10 mouse cellular contexts compared by ENCODE assay signal in the genomic region with DNA sequence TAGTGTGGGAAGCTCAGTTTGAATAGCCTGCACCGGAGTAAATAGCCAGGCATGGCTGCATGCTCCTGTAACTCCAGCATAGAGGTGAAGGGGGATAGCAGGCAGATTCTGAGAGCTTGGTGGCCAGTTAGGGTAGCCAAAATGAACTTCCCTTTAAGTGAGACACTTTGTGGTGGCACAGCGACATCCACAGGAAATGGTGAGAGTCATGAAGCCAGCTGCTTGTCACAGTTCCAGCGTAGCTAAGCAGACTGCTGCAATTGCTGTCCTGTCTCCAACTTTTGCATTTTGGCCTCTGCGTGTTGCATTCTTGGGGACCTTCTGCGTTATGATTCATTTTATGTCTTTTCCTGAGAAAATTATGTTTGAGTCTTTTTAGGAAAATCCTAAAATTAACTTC. TPM values are rescaled to one million over a fixed set of nuclear protein-coding genes. Genes with fewer than 3 reads are reported as not detected.
DNase-seq lines count a peak whose midpoint lies in the region; ATAC-seq lines count a peak whose summit lies in the region.
"Had no signal": no experiment of that assay in that cellular context is flagged by ENCODE, and none has a peak within 500 bp of the region (broad histone marks: within the 10 kb centered on the region; RNA-seq: fewer than 3 reads in every experiment).

No protein-coding gene starts in this region.

- no peak overlapping the region for H3K4me2 ChIP-seq in hindbrain, embryonic 13.5 days
- H3K4me2 ChIP-seq in hindbrain, embryonic 16.5 days (ENCODE audit: low read length), result no peak overlapping the region
- H3K4me2 ChIP-seq: heart, embryonic 15.5 days; stomach, embryonic 15.5 days had no signal

- no peaks in the 10 kb centered on the region for H3K36me3 ChIP-seq in hindbrain, embryonic 13.5 days
- no peaks in the 10 kb centered on the region for H3K36me3 ChIP-seq in hindbrain, embryonic 16.5 days (ENCODE audit: control insufficient read depth, insufficient read depth, low read length)
- H3K36me3 ChIP-seq: heart, embryonic 15.5 days; stomach, embryonic 15.5 days had no signal

- no peaks in the 10 kb centered on the region for H3K9me3 ChIP-seq in hindbrain, embryonic 13.5 days
- H3K9me3 ChIP-seq in hindbrain, embryonic 16.5 days (ENCODE audit: control insufficient read depth, low read length), result no peaks in the 10 kb centered on the region
- H3K9me3 ChIP-seq: heart, embryonic 15.5 days; stomach, embryonic 15.5 days had no signal

- intact Hi-C loops in left cerebral cortex, postnatal 10 days (cut with DNase I), result no loop called here

- DNase-seq in left cerebral cortex, postnatal 10 days (ENCODE audit: extremely low spot score in 1 of 2, low spot score in 2 of 2), result peak; percentile 28 to 67
- DNase-seq in left cerebral cortex, adult 8-10 months (ENCODE audit: low spot score in 2 of 2), result no peak
- peak; percentile 65 for DNase-seq in adrenal gland, adult 2 months
- DNase-seq in fibroblast of lung, adult 2 months (ENCODE audit: low read depth), result peak; percentile 7
- DNase-seq in kidney, postnatal 14 days, result peak; percentile 77
- peak; percentile 47 for DNase-seq in ovary, postnatal 36 days (ENCODE audit: low spot score)

- no peak overlapping the region for H3K27ac ChIP-seq in hindbrain, embryonic 13.5 days
- no peak overlapping the region for H3K27ac ChIP-seq in hindbrain, embryonic 16.5 days (ENCODE audit: low read depth, low read length)
- H3K27ac ChIP-seq: heart, embryonic 15.5 days; stomach, embryonic 15.5 days had no signal

- H3K4me3 ChIP-seq in hindbrain, embryonic 13.5 days, result no peak overlapping the region
- H3K4me3 ChIP-seq in hindbrain, embryonic 16.5 days (ENCODE audit: low read length), result no peak overlapping the region
- H3K4me3 ChIP-seq: heart, embryonic 15.5 days; stomach, embryonic 15.5 days had no signal

- ATAC-seq in hindbrain, embryonic 13.5 days (ENCODE audit: low FRiP score), result no peak
- no peak for ATAC-seq in hindbrain, embryonic 16.5 days

- 82% methylated on average over 5 of the region's 5 CpGs for WGBS in hindbrain, embryonic 13.5 days
- 82% methylated on average over 5 of the region's 5 CpGs for WGBS in hindbrain, embryonic 16.5 days

- H3K27me3 ChIP-seq in hindbrain, embryonic 13.5 days, result no peaks in the 10 kb centered on the region
- no peaks in the 10 kb centered on the region for H3K27me3 ChIP-seq in hindbrain, embryonic 16.5 days (replicated peaks; ENCODE audit: control insufficient read depth, insufficient read depth, low read length)
- H3K27me3 ChIP-seq: heart, embryonic 15.5 days; stomach, embryonic 15.5 days had no signal

- H3K9ac ChIP-seq in hindbrain, embryonic 13.5 days, result no peak overlapping the region
- no peak overlapping the region for H3K9ac ChIP-seq in hindbrain, embryonic 16.5 days (ENCODE audit: low read depth, low read length)
- H3K9ac ChIP-seq: heart, embryonic 15.5 days; stomach, embryonic 15.5 days had no signal

- H3K4me1 ChIP-seq in hindbrain, embryonic 13.5 days (replicated peaks), result no peaks in the 10 kb centered on the region
- H3K4me1 ChIP-seq in hindbrain, embryonic 16.5 days (ENCODE audit: control insufficient read depth, insufficient read depth, low read depth, low read length), result no peaks in the 10 kb centered on the region
- H3K4me1 ChIP-seq: heart, embryonic 15.5 days; stomach, embryonic 15.5 days had no signal

RNA-seq across cellular contexts. Expression of gene Clec4f, which starts 39.5 kb away (rescaled TPM):
- total RNA-seq in left cerebral cortex, postnatal 10 days (2021), result under 1 TPM; 0.21 to 0.63 TPM
- not detected for total RNA-seq in left cerebral cortex, adult 8-10 months (2022)
- under 1 TPM in 1 of 2 experiments, not detected in 1; 0.23 TPM for total RNA-seq in adrenal gland, adult 2 months (2021)
- polyA plus RNA-seq in adrenal gland, adult 2 months (2012; rRNA removed), result not detected in 2 replicates
- not detected in 2 replicates for polyA plus RNA-seq in hindbrain, embryonic 13.5 days (2015; fragmentation: Nextera tagmentation; extraction: Ambion mirVana)
- not detected in 2 replicates for polyA plus RNA-seq in hindbrain, embryonic 16.5 days (2015; fragmentation: Nextera tagmentation; extraction: Ambion mirVana)

RNA-seq across cellular contexts. Expression of gene Stambp, which starts 44.0 kb away (rescaled TPM):
- total RNA-seq in left cerebral cortex, postnatal 10 days (2021), result 10 to 100 TPM; 38.3 to 39.8 TPM
- 10 to 100 TPM; 32.9 to 39.3 (median 37.3) TPM for total RNA-seq in left cerebral cortex, adult 8-10 months (2022)
- total RNA-seq in adrenal gland, adult 2 months (2021), result 10 to 100 TPM; 22.3 to 22.7 TPM
- polyA plus RNA-seq in adrenal gland, adult 2 months (2012; rRNA removed), result 4.0 and 4.4 TPM in 2 replicates
- 50.1 and 51.4 TPM in 2 replicates for polyA plus RNA-seq in hindbrain, embryonic 13.5 days (2015; fragmentation: Nextera tagmentation; extraction: Ambion mirVana)
- polyA plus RNA-seq in hindbrain, embryonic 16.5 days (2015; fragmentation: Nextera tagmentation; extraction: Ambion mirVana), result 61.3 and 62.8 TPM in 2 replicates

Comparison
In these comparisons a context has a peak if more than half of its experiments do, and no peak if none do; other contexts are left out.
1. DNase-seq: peak in left cerebral cortex, postnatal 10 days (2 of 2), adrenal gland, adult 2 months (single experiment), fibroblast of lung, adult 2 months (single experiment), kidney, postnatal 14 days (single experiment) and ovary, postnatal 36 days (single experiment); none in left cerebral cortex, adult 8-10 months (0 of 2).